Mouse (Mus musculus) megakaryocyte, embryonic 14.5 days (primary cell): Measurements from ENCODE around the gene Epp13.
"Not testable (repeated sequence)": the region's sequence is repeated elsewhere in the genome, so short reads cannot be mapped to it uniquely, and the experiment has no call there.

Source experiments
- FLI1 ChIP-seq: IDR thresholded peaks from 2 replicates; pipeline ENCODE4 v1.6.1; 2012; ENCODE audit warnings: low read length, inconsistent platforms, mixed read lengths
- GATA1 ChIP-seq: IDR thresholded peaks from 3 replicates; pipeline ENCODE4 v1.6.1; 2012; ENCODE audit warnings: mixed read lengths, low read length, inconsistent platforms, borderline replicate concordance

GRCm38 (mm10) chr7:6228491-6228890, 24.0 kb upstream of the Epp13 start:
- not testable (repeated sequence) for TF ChIP-seq GATA1, FLI1
